Mouse (Mus musculus) urinary bladder, adult 18-20 months (tissue): ENCODE measurements around the gene Zfp382.
"Not testable (repeated sequence)": the region's sequence is repeated elsewhere in the genome, so short reads cannot be mapped to it uniquely, and the experiment has no call there.

Source experiments
- DNase-seq, 2 experiments: peaks; one replicate each; pipeline ENCODE4 v3.0.0; 2022; ENCODE audit warnings: low spot score in 2 of 2, mixed read lengths in 2 of 2

The Zfp382 gene

DNA sequence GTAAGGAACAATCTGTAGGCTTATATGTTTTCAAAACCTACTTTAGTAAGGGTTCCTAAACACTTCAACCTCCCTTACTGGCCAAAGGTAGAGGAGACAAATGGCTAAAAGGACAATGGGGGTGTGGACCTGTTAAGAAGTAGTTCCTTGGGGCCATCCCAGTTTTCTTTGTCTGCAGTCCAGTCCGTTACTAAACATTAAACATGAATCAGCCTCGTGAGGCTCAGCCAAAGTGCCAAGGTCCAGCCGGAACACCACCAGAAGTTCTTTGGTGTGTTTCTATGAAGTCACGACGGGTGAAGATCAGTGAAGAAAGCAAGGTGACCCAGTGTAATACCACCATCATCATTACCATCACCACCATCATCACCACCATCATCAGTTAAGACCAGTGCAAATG, 25.3 kb downstream of the Zfp382 start:
- no peak for DNase-seq

DNA sequence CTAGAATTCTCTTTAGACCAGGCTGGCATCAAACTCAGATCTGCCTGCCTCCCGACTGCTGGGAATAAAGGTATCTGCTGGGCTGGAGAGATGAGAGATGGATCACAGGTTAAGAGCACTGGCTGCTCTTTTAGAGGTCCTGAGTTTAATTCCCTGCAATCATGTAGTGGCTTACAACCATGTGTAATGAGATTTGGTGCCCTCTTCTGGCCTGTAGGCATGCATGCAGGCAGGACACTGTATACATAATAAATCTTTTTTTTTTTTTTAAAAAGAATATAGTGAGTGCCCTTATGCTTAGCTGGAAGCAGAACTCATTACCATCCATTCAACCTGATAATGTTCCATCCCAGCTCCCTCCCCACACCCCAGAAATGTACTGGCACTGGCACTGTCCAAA, 32.3 kb downstream of the Zfp382 start:
- DNase-seq, result no peak

DNA sequence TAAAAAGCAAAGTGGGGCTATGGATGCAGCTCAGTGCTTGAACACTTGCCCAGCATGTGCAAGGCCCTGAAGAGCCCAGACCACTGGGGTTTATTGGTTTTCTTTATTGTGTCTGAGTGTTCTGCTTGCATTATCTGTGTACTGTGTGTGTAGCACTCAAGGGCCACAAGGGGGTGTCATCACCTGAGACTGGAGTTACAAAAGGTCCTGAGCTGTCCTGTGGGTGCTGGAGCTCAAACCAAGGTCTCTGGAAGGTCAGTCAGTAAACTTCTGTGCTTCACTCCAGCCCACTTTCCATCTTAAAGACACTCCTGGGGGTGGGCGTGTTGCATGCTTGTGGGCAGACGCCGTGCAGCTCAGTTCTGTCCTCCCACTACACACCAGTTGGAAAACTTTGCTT, 33.8 kb downstream of the Zfp382 start:
- DNase-seq, result no peak

DNA sequence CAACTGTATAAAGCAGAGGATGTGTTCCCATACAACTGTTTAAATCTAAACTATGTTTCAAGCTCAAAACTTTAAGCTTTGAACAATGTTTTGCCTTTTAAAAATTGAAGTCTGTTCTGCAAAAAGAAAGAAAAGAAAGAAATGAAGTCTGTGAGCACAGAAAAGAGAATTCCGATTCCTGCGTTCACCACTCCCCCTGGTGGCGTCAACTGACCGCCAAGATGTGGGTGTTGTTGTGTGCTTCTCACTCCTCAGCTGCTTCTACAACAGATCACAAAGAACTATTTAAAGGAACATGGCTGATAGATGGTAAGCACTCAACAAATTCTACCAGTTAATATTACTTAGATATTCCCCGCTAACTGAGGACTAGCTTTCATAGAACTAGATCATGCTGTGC, 41.4 kb downstream of the Zfp382 start:
- DNase-seq, result no peak

DNA sequence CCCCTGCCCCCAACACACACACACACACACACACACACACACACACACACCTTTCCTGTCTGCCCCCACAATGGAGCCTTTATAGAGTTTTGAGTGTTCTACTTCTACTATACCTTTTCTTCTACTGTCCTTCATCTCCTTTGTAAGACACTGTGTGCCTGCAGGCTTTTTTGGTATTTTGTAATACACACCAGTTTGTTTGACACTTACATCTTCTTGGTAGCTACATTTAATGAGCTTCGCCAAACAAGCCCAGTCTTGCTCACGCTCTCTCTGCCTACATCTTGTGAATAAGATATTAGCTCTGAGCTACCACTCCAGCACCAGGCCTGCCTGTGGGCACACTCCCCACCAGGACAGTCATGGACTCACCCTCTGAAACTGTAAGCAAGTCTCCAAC, 43.0 kb downstream of the Zfp382 start:
- no peak for DNase-seq

DNA sequence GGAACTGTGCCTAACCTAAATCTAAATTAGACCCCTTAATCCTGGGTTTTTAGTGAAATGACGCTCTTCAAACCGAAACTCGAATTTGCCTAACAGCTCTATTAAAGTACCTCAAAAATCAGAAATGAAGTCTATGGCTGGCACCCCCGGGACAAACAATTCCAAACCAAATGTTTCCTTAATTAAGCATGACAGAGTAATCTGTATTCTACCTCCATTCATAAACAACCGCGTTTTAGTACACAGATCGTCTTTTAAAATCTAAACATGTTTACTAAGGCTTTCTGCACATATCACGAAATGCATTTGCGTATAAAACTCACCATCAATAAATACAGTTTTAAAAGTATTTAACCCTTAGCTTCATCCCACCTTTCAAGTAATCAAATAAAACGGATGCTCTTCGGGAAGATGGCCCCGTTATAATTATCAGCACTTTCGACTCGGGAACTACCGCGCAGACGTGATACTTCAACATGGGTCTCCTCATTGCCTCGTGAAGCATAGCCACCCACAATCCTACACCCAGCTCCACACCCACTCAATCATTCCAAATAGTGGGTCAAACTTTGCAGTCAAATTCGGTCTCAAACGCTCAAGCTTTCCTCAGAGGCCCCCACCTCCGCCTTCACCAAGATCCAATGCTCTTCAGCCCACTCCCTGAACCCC, 47.3 kb downstream of the Zfp382 start:
- DNase-seq, result no peak

DNA sequence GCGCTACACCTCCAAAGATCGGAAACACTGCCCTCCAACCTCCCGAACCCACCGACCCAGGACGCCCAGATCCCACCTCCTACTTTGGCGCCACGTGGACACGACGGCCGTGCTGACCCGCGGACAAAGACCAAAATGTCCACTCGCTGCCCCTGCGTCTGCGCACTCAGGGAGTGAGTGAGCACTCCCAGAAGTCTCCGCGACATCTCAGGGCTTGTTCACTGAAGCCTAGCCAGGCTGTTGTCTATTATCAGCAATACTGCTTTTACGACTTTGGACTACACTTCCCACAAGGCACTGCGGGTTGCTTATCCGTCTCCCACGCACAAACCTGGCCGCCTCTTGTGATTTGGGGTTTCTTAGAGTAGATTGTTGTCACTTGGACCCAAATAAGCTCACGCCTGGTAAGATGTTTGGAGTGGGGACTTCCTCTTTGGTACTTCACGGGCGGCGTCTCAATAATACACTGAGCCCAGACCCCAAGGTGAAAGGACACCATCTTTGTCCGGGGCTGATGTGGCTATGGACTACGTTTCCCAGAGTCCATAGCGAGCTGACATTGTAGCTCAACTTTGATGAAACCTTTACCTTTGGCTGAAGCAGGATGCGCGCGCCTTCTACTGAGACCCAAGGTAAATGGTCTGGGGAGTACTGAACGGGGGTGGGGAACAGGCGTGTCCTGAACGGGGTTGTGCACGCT, 48.0 kb downstream of the Zfp382 start, which contains the start of gene Zfp146:
Gene Zfp146 (minus strand): TSS at position 168 of the 700 bp plus-strand sequence.
- DNase-seq, result peak; percentile 86 to 88

DNA sequence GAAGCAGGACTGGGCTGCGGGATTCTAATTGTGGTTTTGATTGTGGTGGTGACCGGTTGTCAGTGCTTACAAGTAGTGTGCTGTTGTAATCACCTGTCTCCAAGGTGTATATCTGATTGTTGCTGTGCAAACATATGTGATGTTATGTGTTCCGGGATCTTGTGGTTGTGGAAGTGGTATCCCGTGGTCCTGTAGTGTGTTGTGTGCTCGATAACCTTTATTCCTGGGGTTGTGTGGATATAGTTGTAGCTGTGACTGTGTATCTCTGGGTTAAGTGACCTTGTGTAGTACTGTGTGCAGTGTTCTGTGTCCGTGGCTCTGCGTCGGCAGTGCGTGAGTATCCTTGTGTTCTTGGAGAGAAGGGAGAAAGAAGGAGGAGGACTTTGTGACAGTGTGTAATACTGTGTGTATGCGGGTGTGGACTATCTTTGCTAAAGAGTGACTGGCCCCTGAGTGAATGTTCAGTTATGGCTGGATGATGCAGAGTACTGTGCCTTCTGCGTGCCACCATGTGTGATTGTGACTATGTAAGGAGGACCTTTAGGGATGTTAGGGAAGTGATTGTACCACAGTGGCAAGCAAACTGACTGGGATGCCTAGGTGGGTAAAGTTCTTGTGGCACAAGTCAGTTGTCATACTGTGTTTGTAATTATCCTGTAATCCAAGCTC, 48.7 kb downstream of the Zfp382 start:
- DNase-seq, result no peak

DNA sequence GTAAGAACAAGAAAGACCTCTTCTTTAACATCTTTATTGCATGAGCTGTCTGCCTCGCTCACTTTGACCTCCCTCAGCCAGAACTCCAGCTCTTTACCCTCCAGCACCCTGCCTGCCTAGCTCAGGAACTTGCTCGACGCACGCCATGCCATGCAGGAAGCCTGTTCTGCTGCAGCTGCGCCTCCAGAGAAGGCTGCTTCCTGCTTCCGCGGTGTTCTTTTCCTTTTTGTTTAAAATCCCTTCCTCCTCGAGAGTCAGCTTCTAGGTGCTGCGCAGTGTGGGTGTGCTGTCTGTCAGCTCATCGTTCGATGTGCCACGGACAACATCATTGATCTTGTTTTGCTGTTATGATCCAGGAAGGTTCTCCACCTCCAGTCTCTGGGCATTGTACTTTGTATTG, 54.7 kb downstream of the Zfp382 start:
- DNase-seq, result no peak

DNA sequence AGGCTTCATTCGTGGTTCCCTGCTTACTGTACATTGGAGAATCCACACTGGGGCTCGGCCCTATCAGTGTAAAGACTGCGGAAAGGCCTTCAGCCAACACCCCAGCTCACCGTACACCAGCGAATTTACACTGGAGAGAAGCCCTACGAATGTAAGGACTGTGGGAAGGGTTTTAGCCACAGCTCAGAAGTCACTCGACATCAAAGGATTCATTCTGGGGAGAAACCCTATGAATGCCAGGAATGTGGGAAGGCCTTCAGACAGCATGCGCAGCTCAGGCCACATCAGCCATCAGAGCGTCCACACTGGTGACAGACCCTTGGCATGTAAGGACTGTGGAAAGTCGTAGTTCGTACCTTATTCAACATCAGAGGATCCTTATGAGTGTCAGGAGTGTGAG, 56.5 kb downstream of the Zfp382 start:
- DNase-seq, result no peak

DNA sequence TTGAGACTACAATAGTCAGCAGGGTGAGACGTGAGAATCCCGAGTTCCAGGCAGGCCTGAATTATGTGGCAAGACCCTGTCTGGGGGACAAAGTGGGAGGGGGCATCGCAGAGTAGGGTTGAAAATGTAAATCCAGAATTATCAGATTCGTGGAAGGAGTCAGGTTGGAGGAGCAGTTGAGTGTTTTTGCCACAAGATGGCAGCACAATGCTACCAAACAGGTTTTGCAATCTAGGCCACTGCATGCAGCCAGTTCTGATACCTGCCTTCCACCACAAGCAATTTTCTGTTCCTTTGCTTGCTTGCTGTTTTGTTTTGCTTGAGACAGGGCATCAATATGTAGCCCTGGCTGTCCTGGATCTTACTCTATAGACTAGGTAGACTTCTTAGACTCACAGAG, 59.6 kb downstream of the Zfp382 start:
- DNase-seq, result peak in 1 of 2 experiments; percentile 50

DNA sequence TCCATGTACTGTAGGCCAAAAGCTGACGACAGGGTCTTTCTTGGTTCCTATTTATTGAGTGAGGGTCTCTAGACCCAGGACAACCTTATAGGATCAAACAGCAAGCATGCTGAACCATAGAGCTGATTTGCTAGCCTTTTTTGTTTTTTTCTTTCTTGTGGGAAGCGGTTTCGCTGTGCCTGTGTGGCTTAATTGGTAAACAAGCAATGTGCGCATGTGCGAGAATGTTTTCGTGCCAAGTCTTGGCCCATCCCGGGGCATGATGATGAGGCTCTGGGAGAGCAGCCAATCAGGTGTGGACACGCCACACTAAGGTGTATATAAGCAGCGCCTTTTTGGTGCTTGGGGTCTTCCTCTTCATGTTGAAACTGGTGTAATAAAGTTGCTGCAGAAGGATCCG, 60.2 kb downstream of the Zfp382 start:
- not testable (repeated sequence) for DNase-seq

DNA sequence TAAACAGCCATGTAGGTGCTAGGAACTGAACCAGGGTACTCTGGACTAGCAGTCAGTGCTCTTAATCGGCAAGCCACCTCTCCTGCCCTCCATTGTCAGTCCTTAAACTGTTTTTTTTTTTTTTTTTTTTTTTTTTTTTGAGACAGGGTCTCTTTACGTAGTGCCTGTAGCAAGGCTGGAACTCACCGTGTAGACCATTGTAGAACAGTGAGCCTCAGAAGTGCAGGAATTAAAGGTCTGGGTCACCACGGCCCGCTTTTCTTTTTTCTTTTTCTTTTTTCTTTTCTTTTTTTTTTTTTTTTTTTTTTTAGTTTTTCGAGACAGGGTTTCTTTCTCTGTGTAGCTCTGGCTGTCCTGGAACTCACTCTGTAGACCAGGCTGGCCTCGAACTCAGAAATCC, 61.4 kb downstream of the Zfp382 start:
- not testable (repeated sequence) for DNase-seq

DNA sequence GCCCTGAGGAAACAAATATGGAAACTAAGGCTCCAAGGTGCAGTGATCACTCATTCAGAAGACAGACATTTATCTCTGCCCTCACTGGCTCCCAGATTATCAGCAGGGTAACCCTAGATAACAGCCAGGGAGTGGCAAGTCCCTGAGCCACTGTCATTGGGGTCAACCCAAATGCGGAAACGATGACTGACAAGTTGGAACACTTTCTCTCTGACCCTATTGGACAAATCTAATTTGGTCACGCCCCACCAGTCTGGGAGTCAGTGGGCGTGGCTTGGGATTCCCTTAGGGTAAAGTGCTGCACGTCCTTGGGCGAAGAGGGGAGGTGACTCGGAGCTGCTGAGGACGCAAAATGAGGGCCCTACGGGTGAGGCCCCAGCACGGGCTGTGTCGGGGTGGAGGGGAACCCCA, 62.1 kb downstream of the Zfp382 start, which contains the start of gene Cox7a1:
Gene Cox7a1 (plus strand): TSS at position 266 of the 411 bp plus-strand sequence.
- DNase-seq, result peak; percentile 71 to 82
